9 mouse cellular contexts compared by ENCODE assay signal in genomic region chr2:68349593-68350383, GRCm38 (mm10).
DNase-seq lines count a peak whose midpoint lies in the region; ATAC-seq and TF ChIP-seq lines count a peak whose summit lies in the region.
"Had no signal": no experiment of that assay in that cellular context is flagged by ENCODE, and none has a peak within 500 bp of the region (broad histone marks: within the 10 kb centered on the region; RNA-seq: fewer than 3 reads in every experiment).

No protein-coding gene starts in this region.

- no peaks in the 10 kb centered on the region for H3K27me3 ChIP-seq in forebrain, embryonic 11.5 days (ENCODE audit: control insufficient read depth, insufficient read depth, low read length)
- no peaks in the 10 kb centered on the region for H3K27me3 ChIP-seq in hindbrain, embryonic 13.5 days
- H3K27me3 ChIP-seq: heart, embryonic 13.5 days had no signal

- peaks cover 0 to 2% of the 10 kb centered on the region in 2 experiments; a peak in 1 of 4 replicates for H3K4me1 ChIP-seq in ES-E14 (ENCODE audit: control insufficient read depth in 2 of 2, insufficient read depth in 2 of 2, low read length in 2 of 2, poor library complexity in 1 of 2)
- H3K4me1 ChIP-seq in forebrain, embryonic 11.5 days (replicated peaks; ENCODE audit: control insufficient read depth, insufficient read depth, low read length): peaks cover 11% of the 10 kb centered on the region; the same call in 1 of the 2 replicates
- peaks cover 27% of the 10 kb centered on the region for H3K4me1 ChIP-seq in hindbrain, embryonic 13.5 days (replicated peaks)
- H3K4me1 ChIP-seq: heart, embryonic 13.5 days had no signal

- WGBS in forebrain, embryonic 11.5 days: 58% methylated on average over 24 of the region's 24 CpGs
- 59% methylated on average over 24 of the region's 24 CpGs for WGBS in hindbrain, embryonic 13.5 days

- peak; percentile 87 for DNase-seq in ES-E14 (ENCODE audit: low read depth, low spot score)
- peak; percentile 9 for DNase-seq in c-Kit-negative CD71-positive TER-119-positive erythroid progenitor cells, embryonic 14.5 days (ENCODE audit: low read depth, low spot score)
- DNase-seq in forebrain, embryonic 11.5 days (ENCODE audit: low spot score): peak; percentile 87
- DNase-seq in layer of hippocampus, adult 9-11 months: peak; percentile 70
- peak; percentile 89 for DNase-seq in lung, postnatal 10 days
- DNase-seq in retina, embryonic 14.5 days (ENCODE audit: low spot score): peak; percentile 95
- peak; percentile 85 for DNase-seq in thymus, postnatal 4 days

- no peak overlapping the region for H3K9ac ChIP-seq in ES-E14 (ENCODE audit: insufficient read depth, low read depth, low read length, poor library complexity, severe bottlenecking)
- H3K9ac ChIP-seq in forebrain, embryonic 11.5 days (ENCODE audit: low read length): no peak overlapping the region
- no peak overlapping the region for H3K9ac ChIP-seq in hindbrain, embryonic 13.5 days
- H3K9ac ChIP-seq: heart, embryonic 13.5 days had no signal

- no peak overlapping the region for H3K27ac ChIP-seq in ES-E14 (ENCODE audit: insufficient read depth, low read depth, low read length, poor library complexity, severe bottlenecking)
- no peak overlapping the region for H3K27ac ChIP-seq in forebrain, embryonic 11.5 days (ENCODE audit: low read depth, low read length)
- peak overlapping the region; percentile 5; the same call in 1 of the 2 replicates for H3K27ac ChIP-seq in hindbrain, embryonic 13.5 days
- H3K27ac ChIP-seq: heart, embryonic 13.5 days had no signal

- H3K9me3 ChIP-seq in ES-E14 (ENCODE audit: control insufficient read depth, insufficient read depth, low read depth, low read length): no peaks in the 10 kb centered on the region
- H3K9me3 ChIP-seq in forebrain, embryonic 11.5 days (ENCODE audit: control insufficient read depth, low read length): no peaks in the 10 kb centered on the region
- no peaks in the 10 kb centered on the region for H3K9me3 ChIP-seq in hindbrain, embryonic 13.5 days
- H3K9me3 ChIP-seq: heart, embryonic 13.5 days had no signal

- no peaks in the 10 kb centered on the region for H3K36me3 ChIP-seq in ES-E14 (ENCODE audit: control insufficient read depth, insufficient read depth, low read length, poor library complexity, severe bottlenecking)
- H3K36me3 ChIP-seq in forebrain, embryonic 11.5 days (ENCODE audit: control insufficient read depth, insufficient read depth, low read length): no peaks in the 10 kb centered on the region; the same call in 1 of the 2 replicates
- H3K36me3 ChIP-seq in hindbrain, embryonic 13.5 days: peaks cover 13% of the 10 kb centered on the region

- peak; percentile 42 for ATAC-seq in forebrain, embryonic 11.5 days (replicated peaks; ENCODE audit: low FRiP score)
- ATAC-seq in hindbrain, embryonic 13.5 days (ENCODE audit: low FRiP score): peak; percentile 41

- in situ Hi-C loops in ES-E14 (cut with MboI; ENCODE audit: low sequenced_read_pairs in 2 of 2, unreplicated experiment in 2 of 2): loop anchor here (10.0 to 25.0 kb wide), 2 partner anchors 135 to 237 kb away; no protein-coding TSS in a partner anchor

- H3K4me2 ChIP-seq in forebrain, embryonic 11.5 days (ENCODE audit: low read depth, low read length, severe bottlenecking): no peak overlapping the region
- H3K4me2 ChIP-seq in hindbrain, embryonic 13.5 days: no peak overlapping the region
- H3K4me2 ChIP-seq: heart, embryonic 13.5 days had no signal

- H3K4me3 ChIP-seq in ES-E14 (ENCODE audit: insufficient read depth in 1 of 2, low read depth in 1 of 2, low read length in 2 of 2, poor library complexity in 1 of 2, severe bottlenecking in 1 of 2): no peak overlapping the region
- no peak overlapping the region for H3K4me3 ChIP-seq in forebrain, embryonic 11.5 days (ENCODE audit: low read depth, low read length)
- H3K4me3 ChIP-seq in hindbrain, embryonic 13.5 days: no peak overlapping the region
- H3K4me3 ChIP-seq: heart, embryonic 13.5 days had no signal

TF ChIP-seq in ES-E14, 5 proteins besides CTCF, POLR2A, EP300 and RAD21:
- TF ChIP-seq MAFK (IDR thresholded peaks at IDR 0.05; ENCODE audit: insufficient read depth, low read depth, low read length) (peak; percentile 82), ZC3H11A (IDR thresholded peaks at IDR 0.05; ENCODE audit: borderline replicate concordance, low read depth, low read length) (peak; percentile 82; the same call in 1 of the 2 replicates), ZNF384 (IDR thresholded peaks at IDR 0.05; ENCODE audit: low read depth, low read length) (no peak)

Comparison
In these comparisons a context has a peak if more than half of its experiments do, and no peak if none do; other contexts are left out.
1. DNase-seq: peak in every context shown above with its lines; median percentile 95 in retina, embryonic 14.5 days; 89 in lung, postnatal 10 days; 87 in ES-E14; 87 in forebrain, embryonic 11.5 days; 85 in thymus, postnatal 4 days; 70 in layer of hippocampus, adult 9-11 months; 9 in c-Kit-negative CD71-positive TER-119-positive erythroid progenitor cells, embryonic 14.5 days.